Mouse (Mus musculus) heart, adult 18-20 months (tissue): ENCODE data around the gene Tfpt. TPM values are rescaled to one million over a fixed set of nuclear protein-coding genes. Genes with fewer than 3 reads are reported as not detected.
"Not testable (repeated sequence)": the region's sequence is repeated elsewhere in the genome, so short reads cannot be mapped to it uniquely, and the experiment has no call there.

Experiments
- DNase-seq, 2 experiments: peaks; one replicate each; pipeline ENCODE4 v3.0.0; 2021 to 2022; ENCODE audit warnings: mixed read lengths in 1 of 2
- microRNA-seq, 2 experiments: library from miRNA; unstranded; fragments of <30 nt; microRNA quantifications; one replicate each; pipeline ENCODE4 v1.2.0; 2022
- total RNA-seq, 2 experiments: library from RNA; stranded (reverse); gene quantifications; 2 replicates each; pipeline ENCODE4 v1.2.3; 2021

Gene Tfpt
- total RNA-seq, 2 experiments from 2014 or later: 18.2 to 18.9 TPM

- no peak for DNase-seq
Observed at GRCm38 (mm10) chr7:3576354-3577124, 53.2 kb downstream of the Tfpt start.

GRCm38 (mm10) chr7:3574216-3574615, 55.5 kb downstream of the Tfpt start:
- no peak for DNase-seq

- DNase-seq: no peak
Observed at GRCm38 (mm10) chr7:3571847-3572246, 57.9 kb downstream of the Tfpt start.

- DNase-seq: not testable (repeated sequence)
Observed at GRCm38 (mm10) chr7:3570580-3570979, 59.1 kb downstream of the Tfpt start.

Small RNA genes lying within 50 kb of the gene (microRNA-seq; reads per million reads assigned to microRNA genes)
- gene Gm25100 (0 reads per million in 2 experiments), gene Mir3572 (3.2 to 4.2 reads per million in 2 experiments)

Other genes with a start within 250 kb of the Tfpt start
- not detected for gene Cacng8, start 239.2 kb downstream of the Tfpt start, total RNA-seq
- gene Cacng6, start 205.7 kb downstream of the Tfpt start, total RNA-seq: 1 to 10 TPM; 1.5 to 2.0 TPM
- gene Tarm1, start 127.3 kb downstream of the Tfpt start, total RNA-seq: not detected
- gene Oscar, start 13.8 kb downstream of the Tfpt start, total RNA-seq: not detected
- gene Ndufa3, start 12.6 kb downstream of the Tfpt start, total RNA-seq: 1,000 to 10,000 TPM; 1,902 to 1,920 TPM
- 10 to 100 TPM; 22.4 to 26.0 TPM for gene Prpf31, start 56 bp upstream of the Tfpt start, total RNA-seq
- gene Cnot3, start 15.3 kb upstream of the Tfpt start, total RNA-seq: 10 to 100 TPM; 17.8 to 23.0 TPM
- 10 to 100 TPM; 12.6 to 12.7 TPM for gene Leng1, start 35.9 kb upstream of the Tfpt start, total RNA-seq
- gene Tmc4, start 47.6 kb upstream of the Tfpt start, total RNA-seq: 1 to 10 TPM; 1.1 to 1.4 TPM
- gene Tsen34, start 62.9 kb upstream of the Tfpt start, total RNA-seq: 10 to 100 TPM; 68.7 to 70.3 TPM
- 10 to 100 TPM; 19.8 to 21.5 TPM for gene Mboat7, start 63.6 kb upstream of the Tfpt start, total RNA-seq
- gene Rps9, start 74.1 kb upstream of the Tfpt start, total RNA-seq: 100 to 1,000 TPM; 640 to 688 TPM
- gene Pirb, start 90.5 kb upstream of the Tfpt start, total RNA-seq: 1 to 10 TPM; 1.5 to 2.0 TPM
- under 1 TPM; 0.22 to 0.26 TPM for gene Gm15448, start 195.8 kb upstream of the Tfpt start, total RNA-seq
- under 1 TPM; 0.26 to 0.57 TPM for gene Pira2, start 215.1 kb upstream of the Tfpt start, total RNA-seq